Mouse (Mus musculus): ENCODE measurements around the gene Rbm12. TPM values are rescaled to one million over a fixed set of nuclear protein-coding genes. Genes with fewer than 3 reads are reported as not detected.
A peak's percentile ranks its signal among the peaks of the same experiment; 100 is the strongest.

The Rbm12 gene
- polyA plus RNA-seq (2015; fragmentation: Nextera tagmentation; extraction: Ambion mirVana) = 17.8 and 25.8 TPM in 2 replicates

DNA sequence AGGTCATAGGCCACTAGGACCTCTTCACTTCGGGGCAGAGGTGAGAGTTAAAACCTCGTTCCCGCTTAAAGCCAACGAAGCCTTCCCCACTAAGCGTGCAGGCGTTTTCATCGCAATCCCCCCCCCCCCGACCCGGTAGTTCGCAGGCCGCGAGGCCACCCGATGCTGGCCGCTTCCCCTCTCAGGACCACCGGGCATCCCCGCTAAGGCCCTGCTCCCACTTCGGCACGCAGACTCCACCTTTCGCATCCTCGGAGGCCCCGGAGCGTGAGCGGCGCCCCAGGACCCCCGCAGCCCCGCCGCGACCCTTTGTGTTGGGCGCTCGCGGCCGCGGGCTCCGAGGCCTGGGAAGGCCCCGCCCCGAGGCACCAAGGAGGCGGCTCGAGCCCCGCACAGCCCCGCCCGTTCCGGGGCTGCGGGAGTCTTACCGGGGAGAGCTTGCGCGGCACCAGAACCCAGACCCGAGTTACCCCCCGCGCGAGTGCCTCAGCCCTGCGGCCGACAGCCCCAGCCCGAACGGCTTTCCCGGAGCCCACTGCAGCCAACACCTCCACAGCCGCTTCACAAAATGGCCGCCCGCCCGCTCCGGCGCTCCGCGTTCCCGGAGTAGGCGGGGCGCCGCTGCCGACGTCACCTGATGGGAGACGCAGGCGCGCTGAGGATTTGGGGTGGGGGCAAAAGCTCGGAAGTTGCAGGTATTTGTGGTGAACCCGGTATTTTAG lies at the start of gene Rbm12, which contains the start of gene Cpne1:
Rbm12 (minus strand) TSS at position 621 of the 722 bp plus-strand sequence.
Cpne1 (minus strand) TSS at position 608 of the 722 bp plus-strand sequence.
- H3K36me3 ChIP-seq = no peaks in the 10 kb centered on the region
- H3K9me3 ChIP-seq = no peaks in the 10 kb centered on the region
- peak within 1 kb of the TSS; percentile 55 for H3K4me2 ChIP-seq (replicated peaks)
- H3K4me1 ChIP-seq (replicated peaks) = 0 out of 2 replicates have a peak, but pooled peaks cover 8% of the 10 kb centered on the region
- H3K27me3 ChIP-seq (replicated peaks) = no peaks in the 10 kb centered on the region
- ATAC-seq = peak; percentile 96
- H3K9ac ChIP-seq = peak within 1 kb of the TSS; percentile 99
- peak within 1 kb of the TSS; percentile 90 for H3K4me3 ChIP-seq (replicated peaks)
- H3K27ac ChIP-seq = peak within 1 kb of the TSS; percentile 90
- WGBS = under 1% methylated on average over 74 of the region's 74 CpGs

DNA sequence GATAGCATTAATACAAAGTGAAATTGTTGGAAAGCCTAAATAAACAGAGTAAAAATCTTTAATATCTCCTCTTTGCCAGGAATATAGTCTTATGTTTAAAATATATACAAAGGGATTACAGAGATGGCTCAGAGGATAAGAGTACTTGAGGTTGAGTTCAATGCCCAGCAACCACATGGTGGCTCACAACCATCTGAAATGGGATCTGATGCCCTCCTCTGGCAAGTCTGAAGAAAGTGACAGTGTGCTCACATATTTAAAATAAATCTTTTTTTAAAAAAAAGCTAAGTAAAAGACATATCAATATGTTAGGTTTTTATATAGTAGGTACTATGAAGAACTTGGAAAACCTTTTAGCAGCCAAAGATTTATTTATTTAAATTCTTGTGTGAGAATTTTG lies 39.8 kb upstream of the Rbm12 start:
- no peak for ATAC-seq
- Histone ChIP-seq H3K27me3 (replicated peaks) (no peaks in the 10 kb centered on the region), H3K27ac (no peak overlapping the region), H3K4me3 (replicated peaks) (no peak overlapping the region), H3K9me3 (no peaks in the 10 kb centered on the region), H3K4me2 (replicated peaks) (no peak overlapping the region), H3K9ac (no peak overlapping the region), H3K4me1 (replicated peaks) (no peaks in the 10 kb centered on the region), H3K36me3 (peaks cover 9% of the 10 kb centered on the region)

DNA sequence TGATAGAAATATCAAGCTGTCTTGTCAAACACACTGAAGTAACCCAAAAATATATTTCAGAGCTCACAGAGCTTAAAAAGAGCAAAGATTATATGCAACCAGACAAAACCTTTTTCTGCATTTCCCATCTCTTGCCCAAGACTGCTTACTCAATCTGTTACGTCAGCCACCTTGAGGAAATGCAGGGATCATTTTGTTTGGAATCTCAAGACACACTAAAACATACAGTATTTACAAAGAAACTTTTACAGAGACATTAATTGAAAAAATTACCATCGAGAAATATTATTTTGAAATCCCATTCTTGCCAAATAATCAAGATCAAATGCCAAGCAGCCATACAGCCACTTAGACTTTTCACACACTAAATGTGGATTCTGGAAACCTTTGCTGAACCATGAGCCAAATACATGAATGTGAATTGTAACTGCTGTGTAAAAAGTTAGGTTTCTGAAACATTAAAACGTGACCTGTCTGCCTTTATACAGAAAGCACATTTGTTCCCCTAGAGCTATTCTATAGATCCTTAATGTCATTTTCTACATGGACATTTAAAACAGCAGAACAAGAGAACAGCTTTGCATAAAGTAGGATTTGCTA lies 35.6 kb upstream of the Rbm12 start:
- Histone ChIP-seq H3K9me3 (no peaks in the 10 kb centered on the region), H3K36me3 (peaks cover 5% of the 10 kb centered on the region; the same call in 1 of the 2 replicates), H3K27ac (no peak overlapping the region), H3K4me3 (replicated peaks) (no peak overlapping the region), H3K9ac (no peak overlapping the region), H3K4me1 (replicated peaks) (no peaks in the 10 kb centered on the region), H3K4me2 (replicated peaks) (no peak overlapping the region), H3K27me3 (replicated peaks) (no peaks in the 10 kb centered on the region)
- WGBS = 79% methylated on average over 3 of the region's 3 CpGs
- no peak for ATAC-seq

DNA sequence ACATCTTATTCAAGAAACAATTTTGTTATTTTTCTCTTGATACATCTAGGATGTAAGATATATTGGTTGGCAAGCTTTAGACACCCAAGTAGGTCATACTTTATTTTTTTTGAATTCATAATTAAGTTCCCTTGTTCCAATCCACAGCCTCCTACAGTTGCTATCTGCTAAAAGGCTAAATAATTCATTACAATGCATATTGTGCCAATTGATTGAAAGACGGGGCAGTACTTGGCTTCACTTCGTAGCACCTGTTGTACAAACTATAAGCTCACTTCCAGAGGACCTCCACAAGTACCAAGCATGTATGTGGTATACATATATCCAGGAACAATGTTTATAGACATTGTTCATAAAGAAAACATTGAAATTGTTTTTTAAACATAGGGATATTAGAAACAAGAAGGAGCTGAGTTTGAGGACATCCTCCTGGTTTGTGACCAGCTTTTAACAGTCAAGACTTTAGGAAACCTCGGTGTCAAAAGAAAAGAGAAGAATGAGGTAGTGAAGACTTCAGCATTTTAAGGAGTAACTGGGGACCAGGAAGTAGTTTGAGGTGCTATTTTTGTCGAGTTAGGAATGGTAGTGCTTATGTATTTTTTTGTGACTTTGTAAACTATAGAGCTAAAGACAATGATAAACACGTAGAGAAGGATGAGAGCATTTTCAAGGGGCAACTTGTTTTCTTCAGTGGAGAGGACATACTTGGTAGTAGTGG lies 34.7 kb upstream of the Rbm12 start:
- 70% methylated on average over 5 of the region's 5 CpGs for WGBS

DNA sequence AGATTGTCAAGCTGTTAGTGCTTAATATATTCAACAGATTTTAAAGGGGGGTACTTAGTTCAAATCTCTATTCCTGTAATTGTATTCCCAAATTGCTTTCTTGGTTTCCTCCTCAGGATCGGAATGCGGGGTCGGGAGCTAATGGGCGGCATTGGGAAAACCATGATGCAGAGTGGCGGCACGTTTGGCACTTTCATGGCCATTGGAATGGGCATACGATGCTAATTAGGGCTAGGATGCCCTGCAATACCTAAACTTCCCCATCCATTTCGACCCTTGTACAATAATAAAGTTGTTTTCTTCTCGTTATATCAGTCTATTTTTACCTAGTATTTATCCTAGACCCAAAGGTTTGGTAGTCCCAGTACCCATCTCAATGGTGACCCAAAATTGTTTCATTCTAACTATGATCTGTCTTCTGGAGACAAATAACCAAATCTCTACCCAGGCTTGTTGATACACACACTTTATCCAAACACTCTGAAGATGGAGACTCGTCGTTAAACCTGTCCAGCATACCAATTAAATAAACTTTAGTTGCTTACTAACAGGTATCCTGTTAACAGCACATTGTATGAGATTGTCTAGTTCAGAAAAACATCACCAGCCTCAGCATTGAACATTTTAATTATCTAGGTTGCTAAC lies 33.8 kb upstream of the Rbm12 start:
- Histone ChIP-seq H3K4me3 (replicated peaks) (peak overlapping the region; percentile 78), H3K9me3 (no peaks in the 10 kb centered on the region), H3K27ac (no peak overlapping the region), H3K4me1 (replicated peaks) (no peaks in the 10 kb centered on the region), H3K4me2 (replicated peaks) (peak overlapping the region; percentile 82), H3K36me3 (peaks cover 5% of the 10 kb centered on the region; the same call in 1 of the 2 replicates), H3K27me3 (replicated peaks) (no peaks in the 10 kb centered on the region), H3K9ac (no peak overlapping the region)
- ATAC-seq = no peak
- 57% methylated on average over 11 of the region's 11 CpGs for WGBS

More for the DNA sequence above, 34.7 kb upstream of the Rbm12 start:
- Histone ChIP-seq H3K9me3 (no peaks in the 10 kb centered on the region), H3K4me1 (replicated peaks) (no peaks in the 10 kb centered on the region), H3K27ac (no peak overlapping the region), H3K4me3 (replicated peaks) (no peak overlapping the region), H3K4me2 (replicated peaks) (no peak overlapping the region), H3K9ac (no peak overlapping the region), H3K36me3 (peaks cover 5% of the 10 kb centered on the region; the same call in 1 of the 2 replicates), H3K27me3 (replicated peaks) (no peaks in the 10 kb centered on the region)
- ATAC-seq = no peak

DNA sequence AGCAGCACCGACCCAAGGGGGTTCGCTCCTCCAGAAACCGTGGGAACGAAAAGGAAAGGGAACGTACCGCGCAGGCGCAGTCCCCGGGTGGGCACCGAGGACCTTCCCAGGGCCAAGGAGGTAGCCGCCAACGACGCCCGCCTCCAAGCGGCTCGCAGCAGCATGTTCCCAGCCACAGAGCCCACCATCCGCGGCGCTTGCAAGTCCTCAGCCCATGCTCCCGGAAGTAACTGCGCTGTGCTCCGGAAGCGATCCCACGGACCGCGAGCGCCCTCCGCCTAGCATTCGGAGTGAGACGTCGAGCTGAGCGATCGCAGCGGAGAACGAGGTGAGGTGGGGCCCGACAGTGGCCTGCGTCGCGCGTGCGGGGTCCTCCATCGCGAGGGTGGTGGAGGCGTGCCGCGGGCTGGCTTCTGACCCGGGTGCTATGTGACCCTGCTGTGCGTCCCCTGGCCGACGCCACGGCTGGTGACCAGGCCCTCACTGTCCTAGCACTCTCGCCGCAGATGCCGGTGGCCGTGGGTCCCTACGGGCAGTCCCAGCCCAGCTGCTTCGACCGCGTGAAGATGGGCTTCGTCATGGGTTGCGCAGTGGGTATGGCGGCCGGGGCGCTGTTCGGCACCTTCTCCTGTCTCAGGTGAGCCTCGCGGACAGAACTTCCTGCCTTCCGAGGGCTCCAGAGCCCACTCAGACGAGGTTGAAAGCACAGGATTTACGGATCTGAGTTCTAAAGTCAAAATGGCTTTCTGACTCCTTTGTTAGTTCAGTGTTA lies 32.4 kb upstream of the Rbm12 start, which contains the start of the genes Romo1 and Nfs1:
Romo1 (plus strand) TSS at position 87 of the 772 bp plus-strand sequence.
Nfs1 (minus strand) TSS at position 234 of the 772 bp plus-strand sequence.
- Histone ChIP-seq H3K4me2 (replicated peaks) (peak within 1 kb of the TSS; percentile 82), H3K4me1 (replicated peaks) (no peaks in the 10 kb centered on the region), H3K27me3 (replicated peaks) (no peaks in the 10 kb centered on the region), H3K27ac (peak within 1 kb of the TSS; percentile 94), H3K36me3 (peaks cover 3% of the 10 kb centered on the region; the same call in 1 of the 2 replicates), H3K4me3 (replicated peaks) (peak within 1 kb of the TSS; percentile 78), H3K9ac (peak within 1 kb of the TSS; percentile 91), H3K9me3 (no peaks in the 10 kb centered on the region)
- WGBS = under 1% methylated on average over 70 of the region's 70 CpGs
- ATAC-seq = peak; percentile 96

DNA sequence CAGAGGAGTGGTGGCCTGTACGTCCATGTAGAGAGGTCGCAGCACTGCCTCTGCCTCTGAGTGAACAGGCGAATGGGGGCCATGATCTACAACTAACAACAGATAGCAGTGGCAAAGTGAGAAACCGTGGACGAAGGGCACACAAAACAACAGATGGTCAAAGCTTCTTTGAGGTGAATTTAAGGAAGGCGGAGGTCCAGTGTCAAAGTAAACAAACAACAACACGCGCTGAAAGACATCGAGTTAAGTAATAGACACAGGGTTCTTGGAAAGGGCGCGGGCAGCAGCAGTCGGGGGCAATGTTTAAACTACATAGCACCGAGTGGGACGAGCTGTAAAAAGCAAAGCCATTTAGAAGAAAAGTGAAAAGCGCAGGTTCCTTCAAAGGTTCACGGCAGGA lies 31.6 kb upstream of the Rbm12 start:
- Histone ChIP-seq H3K36me3 (peaks cover 8% of the 10 kb centered on the region; the same call in 1 of the 2 replicates), H3K9ac (peak overlapping the region; percentile 91), H3K27ac (peak overlapping the region; percentile 94), H3K9me3 (no peaks in the 10 kb centered on the region), H3K4me2 (replicated peaks) (peak overlapping the region; percentile 82), H3K4me1 (replicated peaks) (no peaks in the 10 kb centered on the region), H3K4me3 (replicated peaks) (peak overlapping the region; percentile 78), H3K27me3 (replicated peaks) (no peaks in the 10 kb centered on the region)
- 2% methylated on average over 16 of the region's 16 CpGs for WGBS
- ATAC-seq = no peak; the same call in 1 of the 2 replicates

DNA sequence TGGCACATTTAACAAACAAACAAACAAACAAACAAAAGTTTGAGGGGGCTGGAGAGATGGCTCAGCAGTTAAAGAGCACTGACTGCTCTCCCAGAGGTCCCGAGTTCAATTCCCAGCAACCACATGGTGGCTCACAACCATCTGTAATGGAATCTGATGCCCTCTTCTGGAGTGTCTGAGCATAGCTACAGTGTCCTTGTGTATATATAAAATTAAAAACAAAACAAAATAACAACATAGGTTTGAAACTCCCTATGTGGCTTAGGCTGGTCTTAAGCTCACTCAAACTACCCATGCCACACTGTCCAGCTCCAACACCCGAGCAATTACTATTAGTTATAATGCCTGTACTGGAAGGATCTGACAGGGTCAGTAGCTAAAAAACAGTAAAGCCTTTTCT lies 31.0 kb upstream of the Rbm12 start:
- H3K27ac ChIP-seq = no peak overlapping the region
- H3K9ac ChIP-seq = peak overlapping the region; percentile 91; the same call in 1 of the 2 replicates
- peaks cover 6% of the 10 kb centered on the region; the same call in 1 of the 2 replicates for H3K36me3 ChIP-seq
- H3K9me3 ChIP-seq = no peaks in the 10 kb centered on the region
- WGBS = 73% methylated on average over 2 of the region's 2 CpGs
- H3K4me2 ChIP-seq (replicated peaks) = peak overlapping the region; percentile 82
- no peaks in the 10 kb centered on the region for H3K27me3 ChIP-seq (replicated peaks)
- ATAC-seq = no peak
- peak overlapping the region; percentile 78; the same call in 1 of the 2 replicates for H3K4me3 ChIP-seq (replicated peaks)
- H3K4me1 ChIP-seq (replicated peaks) = no peaks in the 10 kb centered on the region

DNA sequence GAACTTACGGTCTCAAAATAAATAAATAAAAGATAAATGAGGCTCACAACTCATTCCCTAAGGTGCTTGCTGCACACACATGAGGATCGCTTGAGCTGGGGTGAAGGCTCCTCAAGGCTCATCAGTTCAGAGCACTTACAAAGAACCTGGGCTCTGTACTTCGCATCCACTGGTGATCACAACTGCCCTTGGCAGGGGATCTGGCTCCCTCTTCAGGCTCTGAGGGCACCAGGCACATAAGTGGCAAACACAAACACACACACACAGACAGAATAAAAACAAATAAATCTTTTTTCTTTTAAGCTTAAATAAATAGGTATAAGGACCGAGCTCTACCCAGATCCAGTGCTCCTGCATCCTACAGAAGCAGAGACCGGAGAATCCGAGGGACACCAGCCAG lies 23.9 kb upstream of the Rbm12 start:
- Histone ChIP-seq H3K27ac (no peak overlapping the region), H3K9ac (no peak overlapping the region), H3K36me3 (peaks cover 13% of the 10 kb centered on the region; the same call in 1 of the 2 replicates), H3K4me1 (replicated peaks) (no peaks in the 10 kb centered on the region), H3K27me3 (replicated peaks) (no peaks in the 10 kb centered on the region), H3K4me2 (replicated peaks) (no peak overlapping the region), H3K4me3 (replicated peaks) (no peak overlapping the region), H3K9me3 (no peaks in the 10 kb centered on the region)
- 87% methylated on average over 6 of the region's 6 CpGs for WGBS
- ATAC-seq = no peak

DNA sequence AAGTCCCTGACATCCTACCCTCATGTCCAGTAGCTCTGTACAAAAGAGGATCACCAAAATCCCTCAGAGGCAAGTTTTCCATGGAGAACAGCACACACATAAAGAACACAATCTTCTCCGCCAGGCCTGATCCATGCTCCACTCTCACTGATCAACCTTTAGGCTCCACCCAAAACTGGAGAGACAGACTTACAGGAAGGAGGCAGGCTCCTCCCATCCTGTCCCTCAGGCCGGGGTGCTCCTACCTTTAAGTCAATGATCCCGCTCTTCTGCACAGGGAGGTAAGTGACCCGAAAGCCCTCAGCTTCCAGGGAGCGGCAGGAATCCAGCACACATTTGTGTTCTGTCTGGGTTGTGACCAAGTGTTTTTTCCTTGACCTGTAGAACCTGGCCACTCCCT lies 22.4 kb upstream of the Rbm12 start:
- Histone ChIP-seq H3K27me3 (replicated peaks) (no peaks in the 10 kb centered on the region), H3K4me2 (replicated peaks) (no peak overlapping the region), H3K9me3 (no peaks in the 10 kb centered on the region), H3K4me3 (replicated peaks) (no peak overlapping the region), H3K27ac (no peak overlapping the region), H3K9ac (no peak overlapping the region), H3K36me3 (peaks cover 13% of the 10 kb centered on the region; the same call in 1 of the 2 replicates), H3K4me1 (replicated peaks) (no peaks in the 10 kb centered on the region)
- WGBS = 88% methylated on average over 5 of the region's 5 CpGs
- no peak for ATAC-seq

DNA sequence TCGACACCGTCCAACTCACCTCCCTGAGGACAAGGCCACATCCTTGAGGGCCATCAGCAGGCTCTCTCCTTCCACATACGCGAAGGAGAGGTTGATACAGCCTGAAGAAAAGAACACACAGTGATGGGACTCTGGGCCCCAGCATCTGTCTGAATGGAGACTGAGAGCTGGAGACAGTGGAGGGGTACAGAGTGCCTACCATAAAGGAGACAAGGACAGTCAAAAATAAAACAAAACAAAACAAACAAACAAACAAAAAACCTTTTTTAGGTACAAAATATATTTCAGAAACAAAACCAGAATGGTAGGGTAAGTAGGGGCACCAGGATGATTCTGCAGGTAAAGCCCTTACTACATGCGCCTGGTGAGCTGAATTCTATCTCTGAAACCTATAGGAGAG lies 15.2 kb upstream of the Rbm12 start, which contains the start of gene Gm28036:
Gm28036 (minus strand) TSS at position 101 of the 400 bp plus-strand sequence.
- H3K27ac ChIP-seq = no peak within 1 kb of the TSS
- no peaks in the 10 kb centered on the region for H3K4me1 ChIP-seq (replicated peaks)
- no peaks in the 10 kb centered on the region for H3K9me3 ChIP-seq
- 96% methylated on average over 5 of the region's 5 CpGs for WGBS
- H3K36me3 ChIP-seq = 0 out of 2 replicates have a peak, but pooled peaks cover 7% of the 10 kb centered on the region
- H3K27me3 ChIP-seq (replicated peaks) = no peaks in the 10 kb centered on the region
- no peak within 1 kb of the TSS for H3K4me2 ChIP-seq (replicated peaks)
- H3K4me3 ChIP-seq (replicated peaks) = no peak within 1 kb of the TSS
- no peak for ATAC-seq
- no peak within 1 kb of the TSS for H3K9ac ChIP-seq

All from intestine, embryonic 15.5 days (tissue).